Mouse (Mus musculus): ENCODE data around the gene Acsl3.

Acsl3 gene

GRCm38 (mm10) chr1:78686872-78687271 lies 29.2 kb downstream of the Acsl3 start:
- DNase-seq (ENCODE audit: low spot score in 2 of 2), result no peak

GRCm38 (mm10) chr1:78688149-78688548 lies 30.5 kb downstream of the Acsl3 start:
- no peak for DNase-seq (ENCODE audit: low spot score in 2 of 2)

- no peak for DNase-seq (ENCODE audit: low spot score in 2 of 2)
Observed at GRCm38 (mm10) chr1:78694503-78695258, 37.1 kb downstream of the Acsl3 start.

GRCm38 (mm10) chr1:78696305-78696704 lies 38.7 kb downstream of the Acsl3 start:
- DNase-seq (ENCODE audit: low spot score in 2 of 2), result no peak

- no peak for DNase-seq (ENCODE audit: low spot score in 2 of 2)
Observed at GRCm38 (mm10) chr1:78696903-78697302, 39.3 kb downstream of the Acsl3 start.

- no peak for DNase-seq (ENCODE audit: low spot score in 2 of 2)
Observed at GRCm38 (mm10) chr1:78698138-78698537, 40.5 kb downstream of the Acsl3 start.

GRCm38 (mm10) chr1:78701740-78702139 lies 44.1 kb downstream of the Acsl3 start:
- DNase-seq (ENCODE audit: low spot score in 2 of 2), result no peak

GRCm38 (mm10) chr1:78702282-78702963 lies 44.8 kb downstream of the Acsl3 start:
- no peak for DNase-seq (ENCODE audit: low spot score in 2 of 2)

GRCm38 (mm10) chr1:78702964-78703285 lies 45.3 kb downstream of the Acsl3 start:
- no peak for DNase-seq (ENCODE audit: low spot score in 2 of 2)

- DNase-seq (ENCODE audit: low spot score in 2 of 2), result no peak
Observed at GRCm38 (mm10) chr1:78706338-78706737, 48.7 kb downstream of the Acsl3 start.

- no peak for DNase-seq (ENCODE audit: low spot score in 2 of 2)
Observed at GRCm38 (mm10) chr1:78707280-78707679, 49.7 kb downstream of the Acsl3 start.

GRCm38 (mm10) chr1:78710026-78710425 lies 52.4 kb downstream of the Acsl3 start:
- no peak for DNase-seq (ENCODE audit: low spot score in 2 of 2)

- DNase-seq (ENCODE audit: low spot score in 2 of 2), result no peak
Observed at GRCm38 (mm10) chr1:78710613-78711329, 53.1 kb downstream of the Acsl3 start.

- DNase-seq (ENCODE audit: low spot score in 2 of 2), result peak; percentile 54 to 72
Observed at GRCm38 (mm10) chr1:78724458-78725190, 67.0 kb downstream of the Acsl3 start.

- no peak for DNase-seq (ENCODE audit: low spot score in 2 of 2)
Observed at GRCm38 (mm10) chr1:78725191-78725490, 67.5 kb downstream of the Acsl3 start.

GRCm38 (mm10) chr1:78725617-78726223 lies 68.1 kb downstream of the Acsl3 start:
- DNase-seq (ENCODE audit: low spot score in 2 of 2), result no peak

GRCm38 (mm10) chr1:78730114-78730720 lies 72.6 kb downstream of the Acsl3 start:
- no peak for DNase-seq (ENCODE audit: low spot score in 2 of 2)

GRCm38 (mm10) chr1:78732290-78732689 lies 74.7 kb downstream of the Acsl3 start:
- no peak for DNase-seq (ENCODE audit: low spot score in 2 of 2)

GRCm38 (mm10) chr1:78734261-78735000 lies 76.8 kb downstream of the Acsl3 start:
- no peak for DNase-seq (ENCODE audit: low spot score in 2 of 2)

GRCm38 (mm10) chr1:78737646-78738045 lies 80.0 kb downstream of the Acsl3 start:
- DNase-seq (ENCODE audit: low spot score in 2 of 2), result no peak

- no peak for DNase-seq (ENCODE audit: low spot score in 2 of 2)
Observed at GRCm38 (mm10) chr1:78740676-78741075, 83.1 kb downstream of the Acsl3 start.
